Mouse (Mus musculus): ENCODE measurements around the gene Rgs18. TPM values are rescaled to one million over a fixed set of nuclear protein-coding genes. Genes with fewer than 3 reads are reported as not detected.

Rgs18 gene
- polyA plus RNA-seq (2016; fragmentation: Nextera tagmentation; extraction: Ambion mirVana) = 0.88 and 1.4 TPM in 2 replicates

- H3K36me3 ChIP-seq = no peaks in the 10 kb centered on the region
- H3K4me1 ChIP-seq = no peaks in the 10 kb centered on the region
- H3K27ac ChIP-seq = no peak within 1 kb of the TSS
Observed at GRCm38 (mm10) chr1:144775331-144775730, at the start of gene Rgs18. Gene Rgs18 (minus strand): TSS chr1:144775435.

DNA sequence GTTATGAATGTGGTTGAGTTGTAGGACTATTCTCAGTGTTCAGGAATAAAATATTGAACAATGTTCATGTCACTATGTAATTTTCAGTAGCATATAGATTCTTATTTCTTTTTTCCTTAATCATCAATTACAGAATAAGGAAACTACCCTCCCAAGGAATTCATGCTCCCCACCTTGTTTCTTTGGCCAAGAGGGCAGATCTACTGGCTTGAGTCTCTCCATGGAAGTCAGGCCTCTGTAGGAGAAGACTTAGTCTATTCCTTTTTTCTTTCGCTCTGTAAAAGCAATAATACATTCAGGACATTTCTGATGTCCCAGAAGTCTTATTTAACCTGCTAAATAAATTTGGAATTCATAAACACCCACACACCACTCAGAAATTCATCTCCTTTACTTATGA lies 841 bp downstream of the Rgs18 start:
- Histone ChIP-seq H3K4me3 (no peak overlapping the region), H3K36me3 (no peaks in the 10 kb centered on the region), H3K27me3 (ENCODE audit: low read depth, poor library complexity, severe bottlenecking) (no peaks in the 10 kb centered on the region), H3K9me3 (replicated peaks) (no peaks in the 10 kb centered on the region), H3K4me1 (no peaks in the 10 kb centered on the region), H3K27ac (no peak overlapping the region)
- 84% methylated on average over 1 of the region's 1 CpGs for WGBS
- no peak for DNase-seq (ENCODE audit: low spot score)

More at GRCm38 (mm10) chr1:144775331-144775730, at the start of gene Rgs18:
- Histone ChIP-seq H3K27me3 (ENCODE audit: low read depth, poor library complexity, severe bottlenecking) (no peaks in the 10 kb centered on the region), H3K4me3 (no peak within 1 kb of the TSS), H3K9me3 (replicated peaks) (no peaks in the 10 kb centered on the region)
- DNase-seq (ENCODE audit: low spot score) = no peak
- 90% methylated on average over 5 of the region's 5 CpGs for WGBS

DNA sequence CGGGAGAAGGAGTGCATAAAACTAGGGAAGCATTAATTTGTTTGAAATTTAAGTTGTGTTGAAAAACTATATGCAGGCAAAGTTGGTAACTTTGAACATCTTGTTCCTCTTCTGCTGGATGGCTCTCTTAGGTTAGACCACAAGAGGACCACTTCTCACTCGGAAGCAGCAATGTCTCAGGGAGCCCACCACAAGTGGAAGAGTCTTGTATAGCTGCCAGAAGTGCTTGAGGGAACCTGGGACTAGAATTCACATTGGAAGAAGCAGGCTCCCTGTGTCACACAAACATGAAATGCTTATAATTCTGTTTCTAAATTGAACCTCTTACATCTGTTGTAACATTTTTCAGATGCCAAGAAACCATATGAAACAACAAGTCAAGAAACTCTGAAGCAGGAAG lies 9.0 kb downstream of the Rgs18 start:
- DNase-seq (ENCODE audit: low spot score) = no peak
- H3K27me3 ChIP-seq (ENCODE audit: low read depth, poor library complexity, severe bottlenecking) = no peaks in the 10 kb centered on the region
- H3K4me3 ChIP-seq = no peak overlapping the region
- no peaks in the 10 kb centered on the region for H3K36me3 ChIP-seq
- H3K9me3 ChIP-seq (replicated peaks) = no peaks in the 10 kb centered on the region
- H3K4me1 ChIP-seq = no peaks in the 10 kb centered on the region
- whole genome bisulfite sequencing = 73% methylated on average over 2 of the region's 2 CpGs
- no peak overlapping the region for H3K27ac ChIP-seq

DNA sequence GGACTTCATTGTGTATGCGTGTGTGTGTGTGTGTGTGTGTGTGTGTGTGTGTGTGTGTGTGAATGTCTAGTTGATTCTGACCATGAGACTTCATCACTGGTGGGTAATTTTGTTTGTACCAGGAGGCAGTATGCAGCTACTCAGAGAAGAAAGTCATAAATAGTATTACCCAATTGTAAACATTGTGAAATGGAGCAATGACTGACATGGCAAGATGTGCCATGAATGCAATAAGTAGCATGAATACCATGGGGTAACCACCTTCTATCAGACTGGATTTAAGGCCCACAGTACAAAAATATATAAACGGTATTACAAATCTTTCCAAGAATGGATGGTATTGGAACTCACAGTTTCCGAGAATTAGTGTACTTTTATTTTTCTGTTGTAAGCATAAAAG lies 14.4 kb downstream of the Rgs18 start:
- H3K27ac ChIP-seq = no peak overlapping the region
- WGBS = 87% methylated on average over 3 of the region's 3 CpGs
- no peaks in the 10 kb centered on the region for H3K27me3 ChIP-seq (ENCODE audit: low read depth, poor library complexity, severe bottlenecking)
- no peak overlapping the region for H3K4me3 ChIP-seq
- H3K4me1 ChIP-seq = no peaks in the 10 kb centered on the region
- H3K36me3 ChIP-seq = no peaks in the 10 kb centered on the region
- H3K9me3 ChIP-seq (replicated peaks) = no peaks in the 10 kb centered on the region
- DNase-seq (ENCODE audit: low spot score) = no peak

DNA sequence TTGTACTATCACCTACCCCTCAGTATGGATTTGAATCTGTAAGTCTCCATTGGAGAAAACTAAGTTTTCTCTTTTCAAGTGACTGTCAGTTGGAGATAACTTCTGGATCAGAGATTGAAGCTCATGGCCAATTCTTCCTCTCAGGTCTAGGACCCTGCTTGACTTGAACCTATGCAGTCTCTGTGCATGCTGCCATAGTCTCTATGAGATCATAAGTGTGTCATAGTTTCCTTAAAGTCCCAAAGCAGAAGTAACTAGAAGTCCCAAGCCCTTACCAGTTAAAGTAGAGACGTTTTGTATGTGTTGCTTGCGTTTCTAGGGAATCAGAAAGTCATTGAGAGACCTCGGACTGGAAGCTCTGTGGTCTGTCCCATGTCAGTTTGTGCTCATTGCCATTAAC lies 24.5 kb downstream of the Rgs18 start:
- Histone ChIP-seq H3K36me3 (no peaks in the 10 kb centered on the region), H3K27me3 (ENCODE audit: low read depth, poor library complexity, severe bottlenecking) (no peaks in the 10 kb centered on the region), H3K27ac (no peak overlapping the region), H3K4me3 (no peak overlapping the region), H3K4me1 (no peaks in the 10 kb centered on the region), H3K9me3 (replicated peaks) (no peaks in the 10 kb centered on the region)
- no peak for DNase-seq (ENCODE audit: low spot score)
- WGBS = 82% methylated on average over 3 of the region's 3 CpGs

DNA sequence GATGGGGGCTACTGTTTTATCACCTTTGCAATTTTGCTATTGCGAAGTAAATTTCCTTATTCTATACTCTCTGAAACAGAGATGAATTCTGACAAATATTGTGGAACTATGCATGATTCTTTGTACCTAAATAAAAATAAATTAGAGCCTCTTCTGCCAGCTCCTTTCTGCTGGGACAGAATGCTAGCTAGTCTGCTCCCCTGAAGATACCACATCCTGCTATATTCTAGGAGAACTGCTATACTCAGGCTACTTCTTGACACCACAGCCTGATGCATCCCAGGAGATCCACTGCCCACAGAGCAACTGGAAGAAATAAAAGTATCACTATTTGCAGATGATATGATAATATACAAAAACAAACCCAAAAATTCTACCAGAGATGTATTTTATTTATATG lies 29.1 kb downstream of the Rgs18 start:
- Histone ChIP-seq H3K36me3 (no peaks in the 10 kb centered on the region), H3K27ac (no peak overlapping the region), H3K27me3 (ENCODE audit: low read depth, poor library complexity, severe bottlenecking) (no peaks in the 10 kb centered on the region), H3K9me3 (replicated peaks) (no peaks in the 10 kb centered on the region), H3K4me3 (no peak overlapping the region), H3K4me1 (no peaks in the 10 kb centered on the region)
- WGBS = 97% methylated on average over 1 of the region's 1 CpGs
- no peak for DNase-seq (ENCODE audit: low spot score)

GRCm38 (mm10) chr1:144737739-144738138 lies 37.5 kb downstream of the Rgs18 start:
- H3K9me3 ChIP-seq (replicated peaks) = no peaks in the 10 kb centered on the region
- H3K27me3 ChIP-seq (ENCODE audit: low read depth, poor library complexity, severe bottlenecking) = no peaks in the 10 kb centered on the region
- WGBS = 94% methylated on average over 6 of the region's 6 CpGs

GRCm38 (mm10) chr1:144720736-144721135 lies 54.5 kb downstream of the Rgs18 start:
- 86% methylated on average over 4 of the region's 4 CpGs for WGBS
- no peaks in the 10 kb centered on the region for H3K36me3 ChIP-seq
- no peak overlapping the region for H3K27ac ChIP-seq
- no peak for DNase-seq (ENCODE audit: low spot score)
- H3K4me1 ChIP-seq = no peaks in the 10 kb centered on the region
- no peaks in the 10 kb centered on the region for H3K27me3 ChIP-seq (ENCODE audit: low read depth, poor library complexity, severe bottlenecking)
- H3K9me3 ChIP-seq (replicated peaks) = no peaks in the 10 kb centered on the region
- no peak overlapping the region for H3K4me3 ChIP-seq

More at GRCm38 (mm10) chr1:144737739-144738138, 37.5 kb downstream of the Rgs18 start:
- DNase-seq (ENCODE audit: low spot score) = no peak
- no peaks in the 10 kb centered on the region for H3K36me3 ChIP-seq
- H3K27ac ChIP-seq = no peak overlapping the region
- H3K4me3 ChIP-seq = no peak overlapping the region
- H3K4me1 ChIP-seq = no peaks in the 10 kb centered on the region

DNA sequence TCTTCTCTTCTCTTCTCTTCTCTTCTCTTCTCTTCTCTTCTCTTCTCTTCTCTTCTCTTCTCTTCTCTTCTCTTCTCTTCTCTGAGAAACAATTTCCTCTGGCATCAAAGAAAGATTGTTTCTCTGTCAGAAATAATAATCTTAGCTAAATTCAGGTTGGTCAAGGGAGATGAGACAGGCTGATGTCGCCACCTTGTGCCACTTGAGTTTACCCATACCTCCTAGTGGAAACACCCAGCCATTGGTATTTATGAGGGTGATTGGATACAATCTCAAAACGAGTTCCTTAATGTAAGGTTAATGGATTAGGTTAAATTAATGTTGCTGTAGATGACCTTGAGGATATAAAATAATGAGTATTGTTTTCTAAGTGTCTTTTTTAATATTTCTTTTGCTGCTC lies 70.9 kb downstream of the Rgs18 start:
- WGBS = 59% methylated on average over 2 of the region's 2 CpGs
- DNase-seq (ENCODE audit: low spot score) = no peak
- Histone ChIP-seq H3K4me3 (no peak overlapping the region), H3K9me3 (replicated peaks) (no peaks in the 10 kb centered on the region), H3K27me3 (ENCODE audit: low read depth, poor library complexity, severe bottlenecking) (no peaks in the 10 kb centered on the region), H3K4me1 (no peaks in the 10 kb centered on the region), H3K27ac (no peak overlapping the region), H3K36me3 (no peaks in the 10 kb centered on the region)

Other genes with a start within 250 kb of the Rgs18 start
- not detected in 2 replicates for gene Rgs21, start 207.8 kb downstream of the Rgs18 start, polyA plus RNA-seq (2016; fragmentation: Nextera tagmentation; extraction: Ambion mirVana)